Mouse (Mus musculus) brain, embryonic 14.5 days (tissue): ENCODE measurements around the gene Ndufs5.
A peak's percentile ranks its signal among the peaks of the same experiment; 100 is the strongest.

Experiments
- CTCF ChIP-seq: fragments of 200-500 bp; IDR thresholded peaks from 2 replicates; pipeline ENCODE4 v1.5.1; 2012; ENCODE audit warnings: inconsistent platforms, mild to moderate bottlenecking, moderate library complexity, borderline replicate concordance; ENCODE audit not compliant: insufficient read depth, insufficient read length; ENCODE audit errors: extremely low read depth
- POLR2A ChIP-seq: fragments of 200-500 bp; IDR thresholded peaks from 2 replicates; pipeline ENCODE4 v1.6.1; 2012; ENCODE audit warnings: mild to moderate bottlenecking, inconsistent platforms, borderline replicate concordance; ENCODE audit not compliant: poor library complexity, insufficient read depth, insufficient read length, severe bottlenecking; ENCODE audit errors: extremely low read depth

GRCm38 (mm10) chr4:123687025-123687781 is 30.8 kb downstream of the Ndufs5 start:
- TF ChIP-seq POLR2A (peak; percentile 70), CTCF (no peak)
